In genomic region chr10:123063021-123063420, GRCm38 (mm10) we compare ENCODE assay signal across 21 mouse cellular contexts.
"Had no signal": no experiment of that assay in that cellular context is flagged by ENCODE, and none has a peak within 500 bp of the region (broad histone marks: within the 10 kb centered on the region; RNA-seq: fewer than 3 reads in every experiment).

No protein-coding gene starts in this region.

- H3K36me3 ChIP-seq: midbrain, embryonic 13.5 days had no signal

- H3K4me3 ChIP-seq: limb, embryonic 12.5 days; limb, embryonic 15.5 days; megakaryocyte, embryonic 14.5 days; midbrain, embryonic 10.5 days; midbrain, embryonic 13.5 days; myocyte; neural tube, embryonic 13.5 days had no signal

- H3K27ac ChIP-seq: kidney, postnatal 0 days; limb, embryonic 12.5 days; limb, embryonic 15.5 days; liver, embryonic 14.5 days; midbrain, embryonic 10.5 days; midbrain, embryonic 13.5 days; neural tube, embryonic 13.5 days had no signal

- DNase-seq: kidney, adult 9 months; kidney, postnatal 36 days; layer of hippocampus, postnatal 36 days; left cerebral cortex, postnatal 4 days; liver, postnatal 0 days; lung, embryonic 14.5 days; retina, postnatal 1 day; thymus, adult 18-20 months; thymus, postnatal 36 days had no signal

- H3K4me2 ChIP-seq: limb, embryonic 12.5 days; limb, embryonic 15.5 days; liver, embryonic 11.5 days; lung, embryonic 14.5 days; midbrain, embryonic 13.5 days; neural tube, embryonic 13.5 days had no signal

- H3K9ac ChIP-seq: limb, embryonic 12.5 days; limb, embryonic 15.5 days; liver, embryonic 14.5 days; liver, postnatal 0 days; lung, embryonic 14.5 days; midbrain, embryonic 13.5 days; neural tube, embryonic 13.5 days had no signal

- ATAC-seq: liver, postnatal 0 days; lung, postnatal 0 days; midbrain, embryonic 13.5 days; midbrain, embryonic 16.5 days had no signal

- H3K9me3 ChIP-seq: limb, embryonic 12.5 days; limb, embryonic 15.5 days; megakaryocyte, embryonic 14.5 days; midbrain, embryonic 10.5 days; midbrain, embryonic 13.5 days; neural tube, embryonic 13.5 days had no signal

- H3K27me3 ChIP-seq: limb, embryonic 12.5 days; limb, embryonic 15.5 days; megakaryocyte, embryonic 14.5 days; midbrain, embryonic 13.5 days; neural tube, embryonic 13.5 days had no signal

- H3K4me1 ChIP-seq: limb, embryonic 12.5 days; limb, embryonic 15.5 days; neural tube, embryonic 13.5 days had no signal
